Mouse (Mus musculus) embryonic stem cell, embryonic (primary cell): ENCODE measurements at regions not wholly inside any gene's neighbourhood (a gene's known extent, or its start where the extent isn't known, plus 50 kb on each side); places are given as distances from the start of the nearest gene placed in this dataset.

Experiments used
- CTCF ChIA-PET, 4 experiments: fragments of 300-600 bp in 2 of 4; fragments of 350-600 bp in 2 of 4; sonication (Branson Sonifier 250); formaldehyde crosslinking; loops; one replicate each; lab custom pipeline; 2022; ENCODE audit warnings: inconsistent platforms in 2 of 4; lab: Charles Lee
- POLR2A ChIA-PET, 4 experiments: fragments of 300-600 bp in 2 of 4; fragments of 350-600 bp in 2 of 4; sonication (Branson Sonifier 250); formaldehyde crosslinking; loops; one replicate each; lab custom pipeline; 2022; ENCODE audit warnings: antibody characterized with exemption in 4 of 4, inconsistent platforms in 1 of 4; lab: Charles Lee

GRCm38 (mm10) chr10:115025950-115026349, 158.9 kb downstream of the Tph2 start:
- POLR2A ChIA-PET, result no interaction called here

GRCm38 (mm10) chr10:115019443-115019842, 165.4 kb downstream of the Tph2 start:
- ChIA-PET POLR2A (no interaction called here), CTCF (no interaction called here)

More at GRCm38 (mm10) chr10:115025950-115026349, 158.9 kb downstream of the Tph2 start:
- CTCF ChIA-PET, result no interaction called here

- ChIA-PET CTCF (interaction anchor here in 1 of 4 experiments (0.7 kb wide), 1 partner anchor 127 kb away, joined by 3 read pairs; no protein-coding TSS in a partner anchor), POLR2A (interaction anchor here in 2 of 4 experiments (0.6 to 1.1 kb wide), 2 partner anchors 37 to 55 kb away, joined by 4 to 5 read pairs; no protein-coding TSS in a partner anchor)
These were observed 171.3 kb downstream of the Tph2 start for GRCm38 (mm10) chr10:115013491-115014001.

- CTCF ChIA-PET, result no interaction called here
- POLR2A ChIA-PET, result interaction anchor here in 2 of 4 experiments (0.6 to 1.1 kb wide), 2 partner anchors 37 to 54 kb away, joined by 4 to 5 read pairs; no protein-coding TSS in a partner anchor
These were observed 171.9 kb downstream of the Tph2 start for GRCm38 (mm10) chr10:115012922-115013321.

GRCm38 (mm10) chr10:115012316-115012715, 172.5 kb downstream of the Tph2 start:
- ChIA-PET POLR2A (interaction anchor here in 1 of 4 experiments (1.1 kb wide), 1 partner anchor 36 kb away, joined by 5 read pairs; no protein-coding TSS in a partner anchor), CTCF (interaction anchor here in 1 of 4 experiments (0.6 kb wide), 1 partner anchor 1196 kb away, joined by 3 read pairs; no protein-coding TSS in a partner anchor)

DNA sequence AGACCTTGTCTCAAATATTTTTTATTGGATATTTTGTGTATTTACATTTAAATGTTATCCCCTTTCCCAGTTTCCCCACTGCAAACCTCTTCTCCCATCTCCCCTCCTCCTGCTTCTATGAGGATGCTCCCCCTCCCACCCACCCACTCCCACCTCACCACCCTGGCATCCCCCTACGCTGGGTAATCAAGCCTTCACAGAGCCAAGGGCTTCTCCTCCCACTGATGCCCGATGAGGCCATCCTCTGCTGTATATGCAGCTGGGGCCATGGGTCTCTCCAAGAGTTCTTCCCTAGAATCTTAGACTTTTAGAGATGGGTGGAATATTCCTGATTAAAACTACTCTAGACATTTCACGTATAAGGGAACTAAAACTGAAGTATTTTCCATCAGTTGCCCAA, 172.9 kb downstream of the Tph2 start:
- ChIA-PET POLR2A (no interaction called here), CTCF (interaction anchor here in 1 of 4 experiments (0.6 kb wide), 1 partner anchor 1196 kb away, joined by 3 read pairs; no protein-coding TSS in a partner anchor)

DNA sequence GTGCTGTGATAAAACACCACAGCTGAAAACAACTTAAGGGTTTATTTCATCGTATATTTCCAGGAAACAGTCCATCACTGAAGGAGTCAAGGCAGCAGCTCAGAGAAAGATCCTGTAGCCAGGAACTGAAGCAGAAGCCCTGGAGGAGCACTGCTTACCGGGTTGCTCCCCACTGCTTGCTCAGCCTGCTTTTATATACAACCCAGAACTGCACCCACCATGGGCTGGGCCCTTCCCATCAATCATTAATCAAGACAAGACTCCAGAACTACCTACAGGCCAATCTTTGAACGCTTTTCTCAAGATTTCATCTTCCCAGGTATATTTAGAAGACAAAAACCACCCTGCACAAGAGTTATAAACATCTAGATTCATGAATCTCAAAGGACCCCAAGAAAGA, 188.4 kb downstream of the Tph2 start:
- POLR2A ChIA-PET, result no interaction called here
- CTCF ChIA-PET, result interaction anchor here in 1 of 4 experiments (0.6 kb wide), 1 partner anchor 56 kb away, joined by 6 read pairs; no protein-coding TSS in a partner anchor

DNA sequence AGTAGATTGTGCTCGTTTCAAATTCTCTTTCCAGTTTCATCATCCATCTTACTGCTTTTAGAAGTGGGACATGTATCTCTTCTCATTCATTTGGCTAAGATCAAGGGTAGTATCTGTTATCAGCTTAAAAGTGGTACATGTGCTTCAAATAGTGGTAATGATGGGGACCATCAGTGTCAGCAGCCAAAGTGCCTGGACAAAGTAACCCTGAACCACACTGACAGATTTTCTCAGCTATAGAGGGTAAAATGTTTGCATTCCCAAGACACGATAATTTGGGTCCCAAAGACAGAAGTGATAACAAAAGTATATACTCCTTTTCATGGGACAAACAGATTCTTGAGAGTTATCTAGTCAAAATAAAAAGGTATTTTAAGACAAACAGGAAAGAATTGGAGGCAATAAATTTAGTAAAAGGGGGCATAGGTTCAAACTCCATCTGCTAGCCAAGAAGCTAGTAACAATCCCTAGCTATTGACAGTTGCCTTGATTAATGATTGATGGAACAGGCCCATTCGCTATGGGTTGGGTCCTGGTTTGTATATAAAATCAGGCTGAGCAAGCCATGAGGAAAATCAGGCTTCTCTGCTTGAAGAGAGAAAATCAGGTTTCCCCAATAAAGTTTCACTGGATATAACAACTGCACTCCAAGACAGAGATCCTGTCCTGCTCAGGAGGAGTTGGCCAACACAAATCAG, 189.5 kb downstream of the Tph2 start:
- ChIA-PET CTCF (no interaction called here), POLR2A (interaction anchor here in 1 of 4 experiments (0.6 kb wide), 1 partner anchor 542 kb away, joined by 5 read pairs; no protein-coding TSS in a partner anchor)

- CTCF ChIA-PET, result no interaction called here
- POLR2A ChIA-PET, result no interaction called here
These were observed 186.5 kb upstream of the Trhde start for GRCm38 (mm10) chr10:114988453-114989226.

- POLR2A ChIA-PET, result no interaction called here
- CTCF ChIA-PET, result no interaction called here
These were observed 170.3 kb upstream of the Trhde start for GRCm38 (mm10) chr10:114972364-114972763.

DNA sequence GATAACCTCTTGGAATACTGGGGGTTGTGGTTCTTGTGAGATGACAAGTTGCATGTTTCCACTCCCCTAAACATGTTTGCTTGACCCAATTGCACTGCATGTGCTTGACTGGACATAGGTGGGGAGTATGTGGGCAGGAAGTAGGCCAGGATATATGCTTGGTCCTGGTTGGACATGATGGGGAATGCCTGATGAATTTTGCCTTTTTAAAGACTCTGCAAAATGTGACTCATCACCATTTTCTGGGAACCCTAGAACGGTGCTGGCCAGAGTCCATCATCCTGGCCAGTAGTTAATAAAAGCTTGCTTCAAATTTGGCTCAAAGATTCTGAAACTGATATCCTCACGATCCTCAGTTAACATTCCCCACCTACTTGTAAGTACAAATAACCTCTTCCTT, 161.5 kb upstream of the Trhde start:
- CTCF ChIA-PET, result no interaction called here
- POLR2A ChIA-PET, result no interaction called here

- CTCF ChIA-PET, result no interaction called here
- POLR2A ChIA-PET, result no interaction called here
These were observed 155.8 kb upstream of the Trhde start for GRCm38 (mm10) chr10:114957909-114958308.

GRCm38 (mm10) chr10:114956257-114956656, 154.2 kb upstream of the Trhde start:
- ChIA-PET POLR2A (interaction anchor here in 1 of 4 experiments (0.7 kb wide), 1 partner anchor 9 kb away, joined by 4 read pairs; no protein-coding TSS in a partner anchor), CTCF (no interaction called here)

DNA sequence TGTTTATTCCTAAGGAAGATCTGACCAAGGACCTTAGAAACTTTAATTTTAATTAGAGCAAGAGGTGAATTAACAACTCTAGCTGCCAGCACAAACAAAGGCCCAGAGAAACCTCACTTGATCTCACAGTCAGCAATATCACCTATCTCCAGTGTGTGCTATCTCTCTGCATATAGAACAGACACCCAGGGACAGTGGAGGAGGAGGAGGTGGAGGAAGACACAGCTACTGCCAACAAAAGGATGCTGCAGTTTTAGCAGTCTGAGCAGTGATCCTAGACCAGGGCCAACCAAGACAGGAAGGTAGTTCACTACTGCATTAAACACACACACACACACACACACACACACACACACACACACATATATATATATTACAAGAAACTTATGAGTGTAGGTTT, 153.5 kb upstream of the Trhde start:
- ChIA-PET CTCF (no interaction called here), POLR2A (no interaction called here)

GRCm38 (mm10) chr10:114953358-114953757, 151.3 kb upstream of the Trhde start:
- CTCF ChIA-PET, result no interaction called here
- POLR2A ChIA-PET, result no interaction called here

DNA sequence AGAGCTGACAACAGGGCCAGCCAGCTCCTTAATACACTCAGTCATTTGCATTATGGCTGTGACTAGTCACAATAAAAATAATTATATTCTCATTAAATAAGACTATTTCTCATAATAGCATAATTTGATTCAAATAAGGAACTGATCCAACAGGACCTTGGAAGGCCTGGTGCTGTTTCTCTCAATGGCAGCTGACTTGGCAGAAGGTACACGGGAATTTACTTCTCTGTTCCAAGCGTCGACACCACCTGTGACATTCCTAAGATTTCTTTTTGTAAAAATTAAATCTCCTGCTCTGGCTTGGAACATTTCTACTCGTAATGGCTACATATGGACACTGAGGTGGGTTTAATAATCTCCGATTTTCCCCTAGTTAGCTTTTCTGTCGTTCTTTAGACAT, 147.1 kb upstream of the Trhde start:
- ChIA-PET POLR2A (no interaction called here), CTCF (no interaction called here)

DNA sequence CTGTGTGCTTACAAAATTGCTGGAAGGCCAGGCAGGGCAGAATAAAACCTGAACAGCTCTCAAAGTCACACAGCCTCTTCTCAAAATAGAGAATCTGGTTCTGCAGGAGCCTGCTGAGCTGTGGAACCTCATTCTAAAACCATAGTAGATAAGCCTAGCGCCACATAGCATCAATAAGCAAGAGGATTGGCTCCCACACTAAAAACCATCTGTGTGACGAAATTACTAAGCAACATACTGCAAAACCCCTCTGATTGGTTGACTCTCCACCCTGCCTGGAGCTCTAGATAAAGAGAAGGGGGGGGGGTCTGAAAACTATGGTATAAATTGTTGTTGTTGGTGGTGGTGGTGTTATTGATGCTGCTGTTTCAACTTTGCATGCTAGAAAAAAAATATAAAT, 122.6 kb upstream of the Trhde start:
- POLR2A ChIA-PET, result no interaction called here
- CTCF ChIA-PET, result interaction anchor here in 1 of 4 experiments (0.6 kb wide), 1 partner anchor 16 kb away, joined by 8 read pairs; no protein-coding TSS in a partner anchor

DNA sequence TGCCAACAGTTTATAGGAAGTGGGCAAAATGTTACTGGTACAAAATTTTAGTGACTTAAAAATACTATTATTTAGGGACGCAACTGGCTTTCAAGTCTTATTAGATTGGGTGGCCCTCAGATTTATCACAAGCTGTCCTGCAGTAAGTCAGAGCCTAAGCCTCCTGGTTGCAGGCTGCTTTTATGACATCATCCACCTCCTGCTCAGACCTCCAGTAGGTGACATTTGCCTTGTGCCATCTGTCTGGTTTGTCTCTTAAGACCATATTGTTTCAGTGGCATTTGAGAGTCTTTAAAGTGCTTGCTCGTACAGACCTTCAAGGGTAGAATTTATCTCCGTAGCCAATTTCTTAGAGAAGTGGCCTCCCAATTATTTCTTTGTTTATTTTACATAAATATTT, 111.9 kb upstream of the Trhde start:
- CTCF ChIA-PET, result interaction anchor here in 1 of 4 experiments (0.5 kb wide), 1 partner anchor 1915 kb away, joined by 4 read pairs; no protein-coding TSS in a partner anchor
- POLR2A ChIA-PET, result no interaction called here

- POLR2A ChIA-PET, result no interaction called here
- CTCF ChIA-PET, result no interaction called here
These were observed 89.8 kb upstream of the Trhde start for GRCm38 (mm10) chr10:114891916-114892315.
